Mouse (Mus musculus) retina, postnatal 7 days (tissue): ENCODE results near the gene Itprid1.

Experiments
- DNase-seq: peaks from one replicate; pipeline ENCODE4 v3.0.0-alpha.2; 2012; ENCODE audit warnings: low read depth, low spot score

The Itprid1 gene

GRCm38 (mm10) chr6:55836650-55837320 lies at the start of gene Itprid1:
Itprid1 (plus strand) TSS chr6:55836895.
- DNase-seq = no peak

GRCm38 (mm10) chr6:55789557-55789956 lies 47.1 kb upstream of the Itprid1 start:
- DNase-seq = no peak

GRCm38 (mm10) chr6:55791852-55792496 lies 44.7 kb upstream of the Itprid1 start:
- DNase-seq = no peak

GRCm38 (mm10) chr6:55792536-55792935 lies 44.2 kb upstream of the Itprid1 start:
- DNase-seq = no peak

- DNase-seq = no peak
Observed at GRCm38 (mm10) chr6:55802686-55803085, 34.0 kb upstream of the Itprid1 start.

GRCm38 (mm10) chr6:55803357-55803756 lies 33.3 kb upstream of the Itprid1 start:
- no peak for DNase-seq

- peak; percentile 36 for DNase-seq
Observed at GRCm38 (mm10) chr6:55803991-55804680, 32.6 kb upstream of the Itprid1 start.

- no peak for DNase-seq
Observed at GRCm38 (mm10) chr6:55804681-55805000, 32.1 kb upstream of the Itprid1 start.

GRCm38 (mm10) chr6:55805291-55806137 lies 31.2 kb upstream of the Itprid1 start:
- no peak for DNase-seq

- no peak for DNase-seq
Observed at GRCm38 (mm10) chr6:55806537-55806936, 30.2 kb upstream of the Itprid1 start.

GRCm38 (mm10) chr6:55808692-55809091 lies 28.0 kb upstream of the Itprid1 start:
- DNase-seq = no peak

- no peak for DNase-seq
Observed at GRCm38 (mm10) chr6:55811153-55811552, 25.5 kb upstream of the Itprid1 start.

GRCm38 (mm10) chr6:55812353-55812752 lies 24.3 kb upstream of the Itprid1 start:
- no peak for DNase-seq

GRCm38 (mm10) chr6:55814184-55814926 lies 22.3 kb upstream of the Itprid1 start:
- DNase-seq = no peak

- DNase-seq = no peak
Observed at GRCm38 (mm10) chr6:55816911-55817310, 19.8 kb upstream of the Itprid1 start.

GRCm38 (mm10) chr6:55829722-55830121 lies 7.0 kb upstream of the Itprid1 start:
- DNase-seq = no peak

- DNase-seq = no peak
Observed at GRCm38 (mm10) chr6:55852589-55852988, 15.9 kb downstream of the Itprid1 start.

GRCm38 (mm10) chr6:55856085-55856484 lies 19.4 kb downstream of the Itprid1 start:
- DNase-seq = no peak

- DNase-seq = no peak
Observed at GRCm38 (mm10) chr6:55865206-55865605, 28.5 kb downstream of the Itprid1 start.

- DNase-seq = no peak
Observed at GRCm38 (mm10) chr6:55879356-55879960, 42.8 kb downstream of the Itprid1 start.

GRCm38 (mm10) chr6:55880886-55881285 lies 44.2 kb downstream of the Itprid1 start:
- DNase-seq = no peak
